Mouse (Mus musculus) retina, postnatal 7 days (tissue): ENCODE measurements around the gene Cep128.

Source experiments
- DNase-seq: peaks from one replicate; pipeline ENCODE4 v3.0.0-alpha.2; 2012; ENCODE audit warnings: low read depth, low spot score

Cep128 gene

DNA sequence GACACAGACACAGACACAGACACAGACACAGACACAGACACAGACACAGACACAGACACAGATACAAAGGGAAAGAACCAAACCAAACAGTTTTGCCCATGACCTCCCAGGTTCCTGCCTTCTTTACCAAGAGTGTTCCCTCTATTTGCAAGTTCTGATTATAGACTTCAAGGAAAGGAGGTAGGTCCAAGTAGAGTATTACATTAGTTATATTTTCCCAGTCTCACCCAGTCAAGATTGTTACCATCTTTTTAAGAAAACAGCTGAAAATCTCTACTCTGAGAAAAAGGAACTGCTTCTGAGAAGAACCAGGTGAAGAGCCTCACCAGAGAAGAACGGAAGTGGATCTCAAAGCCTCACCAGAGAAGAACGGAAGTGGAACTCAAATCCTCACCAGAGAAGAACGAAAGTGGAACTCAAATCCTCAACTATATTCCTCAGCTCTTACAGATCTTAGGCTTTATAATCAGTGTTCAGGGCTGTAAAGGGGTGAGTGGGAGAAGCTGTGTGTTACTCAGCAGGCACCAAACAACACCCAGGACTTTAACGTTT lies 200.8 kb downstream of the Cep128 start:
- DNase-seq, result no peak

DNA sequence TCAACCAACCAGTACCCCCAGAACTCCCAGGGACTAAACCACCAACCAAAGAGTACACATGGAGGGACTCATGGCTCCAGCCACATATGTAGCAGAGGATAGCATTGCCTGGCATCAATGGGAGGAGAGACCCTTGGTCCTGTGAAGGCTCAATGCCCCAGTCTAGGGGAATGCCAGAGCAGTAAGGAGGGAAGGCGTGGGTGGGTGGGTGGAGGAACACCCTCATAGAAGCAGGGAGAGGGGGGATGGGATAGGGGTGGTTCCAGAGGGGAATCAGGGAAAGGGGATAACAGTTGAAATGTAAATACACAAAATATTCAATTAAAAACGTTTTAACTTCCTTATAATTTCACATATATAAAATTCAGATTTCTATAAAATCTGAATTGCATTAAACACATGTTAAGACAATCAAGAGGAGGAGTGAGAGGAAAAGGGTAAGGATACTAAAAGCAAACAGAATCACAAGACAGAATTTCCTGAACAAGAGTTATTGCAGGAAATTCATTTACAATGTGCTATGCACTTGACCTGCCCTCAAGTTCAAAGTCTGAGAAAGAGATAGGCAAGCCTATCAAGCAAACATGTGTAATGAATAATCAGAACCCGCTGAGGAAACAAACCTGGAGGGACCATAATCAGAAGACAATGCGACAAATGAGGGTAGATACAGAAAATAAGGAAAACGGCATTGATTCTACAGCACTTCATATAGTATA lies 207.2 kb downstream of the Cep128 start:
- no peak for DNase-seq

DNA sequence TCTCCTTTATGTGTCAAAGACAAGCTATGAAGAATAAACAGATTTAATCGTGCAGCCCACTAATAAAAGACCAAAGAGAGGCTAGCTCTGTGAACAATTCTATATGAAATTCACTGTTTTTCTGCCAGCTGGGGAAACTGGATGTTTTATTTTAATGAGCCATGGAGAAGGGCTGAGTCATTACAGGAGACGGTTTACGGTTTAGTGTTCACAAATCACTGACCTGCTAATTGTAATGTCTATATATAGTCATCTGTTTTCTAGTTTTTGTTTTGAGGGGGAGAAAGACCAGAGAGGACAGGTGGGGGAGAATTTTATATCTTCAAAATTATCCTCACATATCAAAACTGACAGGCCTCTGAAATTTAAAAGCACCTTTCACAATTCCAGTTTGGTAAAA lies 212.6 kb downstream of the Cep128 start:
- DNase-seq, result no peak

DNA sequence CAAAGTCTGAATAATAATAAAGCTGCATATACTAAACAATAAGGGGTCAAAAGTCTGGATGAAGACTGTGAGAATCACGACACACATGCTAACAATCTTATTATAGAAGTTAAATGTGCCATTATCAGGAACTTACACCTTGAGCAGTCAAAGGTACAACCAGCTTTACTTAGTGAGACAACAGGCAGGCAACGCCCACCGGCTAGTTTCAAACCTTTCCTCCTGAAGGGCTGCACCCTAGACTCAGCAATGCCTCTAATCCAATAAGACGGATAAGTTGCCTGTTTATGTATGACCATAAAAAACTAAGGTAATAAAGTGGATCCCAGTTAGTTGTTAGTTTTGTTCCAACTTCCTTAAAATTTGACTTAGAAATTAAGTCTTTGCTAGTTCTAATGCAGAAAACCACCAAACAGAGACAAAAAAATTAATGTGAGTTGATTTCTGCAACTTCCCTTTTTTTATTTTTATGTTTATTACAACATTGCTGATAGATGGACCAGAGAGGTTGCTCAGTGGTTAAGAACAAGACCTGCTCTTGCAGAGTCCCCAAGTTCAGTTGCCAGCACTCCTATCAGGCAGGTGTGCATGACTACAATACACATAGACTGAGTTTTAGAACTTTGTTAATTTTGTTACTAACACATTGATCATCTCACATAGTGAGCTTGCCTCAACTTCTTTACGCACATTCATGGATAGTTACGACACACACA lies 223.0 kb downstream of the Cep128 start:
- DNase-seq, result no peak

DNA sequence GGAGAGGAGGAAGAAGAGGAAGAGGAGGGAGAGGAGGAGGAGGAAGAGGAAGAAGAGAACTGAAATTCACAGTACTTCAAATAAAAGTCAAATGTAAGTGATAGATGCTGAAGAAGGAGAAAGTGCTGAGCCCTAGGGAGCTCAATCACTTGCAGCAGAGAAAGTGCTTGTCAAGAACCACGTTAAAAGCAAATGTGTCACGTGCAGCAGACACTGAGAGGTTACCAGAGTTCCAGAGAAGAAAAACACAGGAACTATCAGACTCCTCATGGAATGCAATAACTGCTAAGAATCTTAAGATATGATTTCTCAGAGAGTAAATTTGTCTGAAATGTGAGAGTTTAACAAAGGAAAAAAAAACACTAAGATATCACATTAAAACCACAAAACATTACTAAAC lies 225.7 kb downstream of the Cep128 start:
- no peak for DNase-seq

DNA sequence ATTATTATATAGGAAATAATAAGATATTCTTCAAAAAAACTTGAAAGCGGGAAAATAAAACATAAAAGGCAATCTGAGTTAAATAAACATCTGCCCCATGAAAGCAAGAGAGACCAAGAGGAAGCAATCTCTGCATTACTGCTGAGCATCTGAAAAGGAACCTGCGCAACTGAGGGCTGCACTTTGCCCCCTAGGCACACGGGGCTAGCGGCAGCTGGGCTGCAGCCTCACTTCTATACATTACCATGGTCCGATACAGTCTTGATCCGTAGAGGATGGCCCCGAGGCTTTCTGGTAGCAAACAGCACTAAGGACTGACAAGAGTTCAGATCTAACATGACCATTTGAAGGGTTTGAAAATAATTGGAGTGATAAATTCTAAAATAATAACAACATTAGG lies 230.2 kb downstream of the Cep128 start:
- DNase-seq, result no peak

DNA sequence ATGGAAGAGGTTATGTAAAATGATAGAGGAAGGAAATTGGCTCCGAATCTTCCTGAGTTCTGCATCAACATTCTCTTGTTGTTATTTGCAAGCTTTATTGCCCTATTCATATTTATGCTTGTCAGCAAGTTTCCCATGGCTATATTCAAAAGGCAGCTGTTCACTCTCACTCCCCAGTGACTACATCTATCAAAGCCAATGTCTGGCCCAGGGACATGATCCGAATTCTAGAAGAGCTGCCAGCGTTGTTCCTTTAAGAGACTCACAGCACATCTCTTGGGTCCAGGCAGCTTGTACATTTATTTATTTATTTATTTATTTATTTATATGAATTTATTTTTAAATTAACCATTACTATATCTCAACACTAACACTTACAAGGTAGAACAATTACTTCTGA lies 235.1 kb downstream of the Cep128 start:
- no peak for DNase-seq

DNA sequence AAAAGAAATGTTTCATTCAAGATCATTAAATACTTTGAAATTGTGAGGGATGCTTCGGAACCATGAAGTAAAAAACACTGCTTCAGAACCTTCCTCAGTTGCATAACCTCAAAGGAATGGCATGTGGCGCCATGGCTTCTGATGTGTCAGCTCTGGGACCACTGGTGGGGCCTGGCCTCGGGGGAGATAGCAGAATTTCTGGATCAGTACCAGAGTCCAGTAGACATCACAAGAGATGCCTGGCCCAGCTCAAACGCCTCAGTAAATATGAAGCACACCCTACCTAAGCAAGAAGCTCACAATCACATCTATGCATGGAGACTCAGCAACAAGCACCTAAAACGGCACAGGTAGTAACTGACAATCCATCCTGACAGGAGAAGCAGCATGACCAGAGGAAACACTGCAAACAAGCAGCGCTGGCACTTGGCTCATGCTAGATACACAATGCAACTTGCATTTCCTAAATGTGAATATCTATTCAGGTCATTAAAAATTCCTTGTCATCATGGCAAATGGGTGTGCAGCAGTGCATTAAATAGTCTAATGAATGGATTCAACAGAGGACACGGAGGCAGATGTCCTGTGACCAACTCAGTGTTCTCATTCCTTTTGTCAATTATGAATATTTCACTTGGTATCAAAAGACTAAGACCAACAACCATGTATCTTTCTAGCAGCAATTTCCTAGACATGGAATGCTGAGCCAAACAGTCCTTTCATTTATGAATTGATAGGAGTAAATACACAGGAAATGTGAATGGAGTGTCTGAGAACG lies 249.3 kb downstream of the Cep128 start:
- DNase-seq, result no peak

DNA sequence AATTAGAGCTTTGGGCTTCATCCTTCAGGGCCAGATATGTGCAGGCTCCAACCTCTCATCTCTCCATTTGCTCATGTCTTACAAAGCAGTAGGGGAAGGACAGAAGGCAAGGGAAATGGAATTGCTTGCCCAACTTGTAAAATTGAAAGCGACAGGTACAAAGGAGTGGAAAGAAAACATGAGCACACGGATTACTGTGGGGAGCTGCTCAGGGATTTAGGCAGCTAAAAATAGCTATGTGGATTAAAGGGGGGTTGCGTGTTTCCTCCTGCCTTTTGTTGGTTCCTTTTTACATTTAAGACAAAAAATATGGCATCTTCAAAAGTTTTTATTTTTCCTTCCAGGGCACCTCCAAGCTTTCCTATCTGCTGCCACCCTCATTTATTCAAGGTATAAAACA lies 269.2 kb downstream of the Cep128 start:
- no peak for DNase-seq

DNA sequence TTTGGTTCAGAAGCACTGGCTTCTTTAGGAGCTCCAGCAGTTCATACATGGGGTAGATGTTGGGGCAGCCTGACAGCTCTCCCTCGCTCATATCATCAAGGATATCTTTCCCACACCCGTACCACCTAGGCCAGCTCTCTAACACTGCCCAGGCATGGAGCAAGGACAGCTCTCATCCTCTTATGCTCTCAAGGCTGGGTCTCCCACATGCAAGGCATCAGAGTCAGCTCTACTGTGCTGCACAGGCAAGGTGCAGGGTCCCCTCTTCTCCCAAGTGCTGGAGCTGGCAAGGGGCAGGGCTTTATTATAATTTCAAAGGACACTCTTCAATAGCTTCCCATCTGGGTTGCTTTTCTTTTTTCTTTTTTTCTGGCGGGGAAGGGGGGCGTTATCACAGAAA lies 280.9 kb downstream of the Cep128 start:
- DNase-seq, result no peak

DNA sequence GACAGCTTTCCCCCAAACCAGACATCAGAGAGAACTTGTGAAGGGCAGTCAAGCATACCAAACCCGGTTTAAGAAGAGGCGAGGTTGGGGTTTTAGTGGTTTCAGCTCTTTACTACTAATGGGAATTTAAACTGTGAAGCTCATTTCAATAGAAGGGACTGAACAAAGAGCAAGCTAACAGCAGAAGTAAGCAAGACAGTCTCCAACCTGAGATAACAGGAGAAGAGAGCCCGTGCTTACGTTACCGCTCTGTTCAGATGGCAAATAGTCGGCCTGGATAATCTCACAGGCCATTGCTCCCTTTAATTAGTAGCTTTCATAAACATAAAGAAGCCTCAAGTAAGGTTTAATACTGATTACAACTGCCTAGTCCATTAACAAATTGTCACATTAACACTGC lies 286.3 kb downstream of the Cep128 start:
- DNase-seq, result no peak

DNA sequence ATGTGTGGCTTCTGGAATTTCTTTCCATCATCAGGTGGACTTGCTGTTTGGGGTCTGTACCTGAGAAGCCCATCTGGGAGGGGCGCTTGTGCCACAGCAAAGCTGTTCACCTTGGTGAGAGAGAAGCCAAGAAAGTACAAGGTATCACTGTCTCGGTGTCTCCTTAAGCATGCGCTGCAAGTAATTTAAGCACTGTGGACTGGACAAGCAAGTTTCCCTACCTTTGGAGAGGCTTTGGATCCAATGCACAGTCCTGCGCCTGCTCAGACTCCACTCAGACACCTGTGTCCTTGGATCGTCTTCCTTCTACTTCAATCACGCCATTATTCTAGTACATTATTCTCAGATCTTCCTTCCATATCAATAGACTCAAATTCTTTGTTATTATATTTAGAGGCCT lies 288.0 kb downstream of the Cep128 start:
- DNase-seq, result no peak

DNA sequence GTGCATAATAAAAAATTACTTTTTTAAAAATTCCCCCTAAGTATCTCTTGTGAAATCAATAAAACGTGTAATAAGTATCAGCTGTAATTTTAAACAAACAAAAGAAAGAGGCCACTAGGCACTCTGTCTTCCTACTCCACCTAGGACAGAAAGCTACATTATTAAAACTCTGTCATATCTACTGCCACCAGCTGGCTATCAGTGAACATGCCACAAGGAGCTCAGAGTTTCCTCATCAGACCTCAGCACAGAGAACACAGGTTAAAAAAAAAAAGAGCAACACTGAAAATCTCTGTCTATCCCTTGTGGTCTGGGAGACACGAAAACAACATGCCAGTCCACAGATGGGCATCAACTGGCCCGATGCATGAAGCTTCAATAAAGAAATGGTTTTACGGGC lies 295.9 kb downstream of the Cep128 start:
- DNase-seq, result no peak

DNA sequence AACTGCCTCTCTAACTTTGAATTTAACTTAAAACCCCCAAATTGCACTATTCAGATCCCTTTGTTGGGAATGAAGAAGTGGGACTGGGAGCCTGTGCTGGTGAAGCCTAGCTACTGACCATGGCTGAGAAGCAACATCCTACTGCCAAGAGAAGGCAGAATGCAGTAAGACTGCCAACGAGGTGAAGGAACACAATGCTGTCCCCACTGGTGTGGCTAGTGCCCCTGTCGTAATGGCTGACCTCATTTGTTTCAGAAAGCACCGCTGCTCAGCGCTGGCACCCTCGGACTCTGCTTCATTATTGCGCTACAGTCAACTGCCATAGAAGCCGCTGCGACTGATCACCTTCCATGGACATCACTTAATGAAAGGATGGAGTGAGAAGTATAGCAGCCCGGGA lies 298.2 kb downstream of the Cep128 start:
- no peak for DNase-seq

DNA sequence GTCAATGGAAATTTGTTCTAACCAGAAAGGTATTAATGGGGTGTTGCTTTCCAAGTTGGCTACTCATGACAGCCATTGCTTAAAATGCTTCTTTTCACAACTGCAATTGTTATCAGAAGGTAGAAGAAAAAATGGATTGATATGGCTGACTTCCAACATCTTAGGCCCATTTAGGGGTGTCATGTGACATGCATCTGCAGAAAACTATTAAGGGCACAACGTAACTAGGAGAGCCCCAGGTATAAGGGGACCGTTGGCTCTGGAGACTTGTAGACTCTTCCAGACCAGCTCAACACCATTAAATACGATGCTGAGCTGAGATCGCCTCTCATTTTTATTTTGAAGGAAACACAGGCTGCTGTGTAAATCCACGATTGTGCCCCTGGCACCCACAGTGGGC lies 308.6 kb downstream of the Cep128 start:
- DNase-seq, result no peak

DNA sequence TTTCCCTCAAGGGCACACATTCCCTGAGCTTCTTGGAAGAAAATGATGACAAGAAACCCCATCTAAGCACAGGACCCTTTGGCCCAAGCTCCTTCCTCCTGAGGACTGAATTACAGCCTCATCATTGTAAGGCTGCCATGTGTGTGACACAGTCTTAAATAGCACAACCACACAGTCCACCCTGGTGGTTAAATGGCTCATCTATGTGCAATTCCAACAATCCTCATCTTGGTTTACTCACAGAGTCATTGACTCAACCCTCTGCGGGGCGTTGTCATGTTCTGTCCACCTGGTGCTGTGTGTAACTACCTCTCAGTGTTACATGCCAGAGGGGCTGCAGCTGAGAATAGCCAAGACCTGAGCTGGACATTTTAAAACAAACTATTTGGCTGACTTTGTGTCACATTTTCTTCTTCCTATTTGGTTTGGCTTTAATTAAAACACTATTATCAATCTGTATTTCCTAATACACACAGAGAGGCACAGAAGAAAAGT lies 313.6 kb downstream of the Cep128 start:
- no peak for DNase-seq

DNA sequence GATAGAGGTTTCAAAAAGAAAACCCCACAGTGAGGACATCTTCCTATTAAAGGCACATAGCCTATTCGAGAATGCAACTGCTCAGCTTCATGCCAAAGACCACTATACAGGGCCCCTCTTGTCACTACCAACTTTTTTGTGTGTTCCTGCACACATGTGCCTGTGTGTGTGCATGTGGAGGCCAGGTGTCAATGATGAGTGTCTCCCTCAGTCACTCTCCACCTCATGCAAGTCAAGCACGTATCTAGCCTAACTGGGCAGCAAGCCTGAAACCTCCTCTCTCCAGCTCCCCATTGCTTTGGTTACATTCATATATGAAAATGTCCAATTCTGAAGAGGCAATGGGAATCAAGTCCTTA lies 317.1 kb downstream of the Cep128 start:
- DNase-seq, result no peak

DNA sequence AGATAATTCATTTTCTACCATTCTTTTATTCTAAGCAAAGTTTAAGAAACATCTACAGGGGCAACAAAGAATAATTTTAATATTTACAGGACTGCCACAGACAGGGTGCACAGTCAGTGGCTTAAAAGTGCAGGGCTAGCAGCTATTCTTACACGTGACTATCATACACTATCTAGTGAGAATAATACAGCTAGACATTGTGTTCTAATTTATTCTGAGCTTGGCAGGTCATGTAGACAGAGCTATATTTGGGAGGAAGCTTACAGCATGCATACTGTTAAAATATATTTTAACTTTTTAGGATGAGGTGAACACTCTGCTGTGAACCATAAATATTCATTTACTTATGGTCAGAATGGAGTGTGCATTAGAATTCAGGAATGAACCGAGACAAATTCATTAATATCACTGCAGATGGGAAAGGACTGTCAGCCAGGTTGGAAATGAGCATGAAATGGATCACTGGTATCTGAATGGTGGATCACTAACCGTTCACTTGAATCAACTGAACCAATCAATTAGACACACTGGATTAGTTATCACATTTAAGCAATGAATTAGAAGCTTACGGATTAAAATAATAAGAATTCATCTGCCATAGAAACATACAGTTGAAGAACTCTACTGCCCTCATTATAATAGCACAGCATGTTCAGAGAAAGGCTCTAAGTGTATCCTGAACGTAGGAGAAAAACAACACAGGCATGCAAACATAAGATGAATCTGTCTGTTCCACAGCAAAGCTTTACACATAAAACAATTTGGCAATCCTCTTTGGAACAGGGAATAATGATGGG lies 317.7 kb downstream of the Cep128 start:
- DNase-seq, result no peak

DNA sequence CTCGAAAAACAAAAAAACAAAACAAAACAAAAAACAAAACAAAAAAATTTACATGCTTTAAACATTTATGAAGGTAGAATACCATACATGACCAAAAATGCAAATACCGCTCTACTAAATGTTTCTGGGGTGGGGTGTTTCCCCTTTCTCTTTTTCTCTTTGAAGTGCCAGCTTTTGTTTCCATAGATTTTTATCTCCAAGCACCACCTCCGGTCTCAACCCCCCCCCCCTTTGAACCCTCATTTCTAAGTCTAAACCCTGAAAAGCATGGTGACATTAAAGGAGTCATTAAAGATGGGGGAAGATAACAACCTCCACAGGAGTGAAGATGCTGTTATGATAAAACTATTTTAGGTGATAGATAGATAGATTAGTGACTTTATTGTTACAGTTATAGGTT lies 318.8 kb downstream of the Cep128 start:
- no peak for DNase-seq

DNA sequence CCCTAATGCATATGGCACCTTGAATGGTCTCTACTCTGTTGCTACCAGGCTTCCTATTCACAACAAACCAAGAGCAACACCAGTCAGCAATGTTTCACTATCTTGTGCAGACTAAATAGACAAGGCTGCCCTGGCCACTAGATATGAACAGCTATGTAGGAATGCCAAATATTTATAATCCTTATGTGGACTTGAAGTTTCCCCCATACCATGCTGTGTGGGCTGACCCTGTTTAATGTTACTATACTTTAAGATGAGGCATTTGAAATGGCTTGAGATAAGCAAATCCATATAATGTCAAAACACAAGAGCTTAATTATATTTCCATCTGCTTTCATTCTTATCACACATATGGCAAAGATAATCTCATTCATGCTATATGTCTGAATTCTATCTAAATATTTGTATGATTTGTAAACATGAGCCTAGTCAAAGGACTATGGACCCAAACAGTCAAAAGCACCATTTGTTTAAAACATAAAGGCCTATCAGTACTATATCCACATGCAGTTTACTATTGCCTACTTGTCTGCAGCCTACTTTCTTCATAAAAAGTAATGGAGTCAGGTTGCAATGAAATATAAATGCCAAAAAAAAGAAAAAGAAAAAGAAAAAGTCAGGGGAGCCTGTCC lies 319.7 kb downstream of the Cep128 start:
- no peak for DNase-seq
